Mouse (Mus musculus): Measurements from ENCODE around the gene Pts. TPM values are rescaled to one million over a fixed set of nuclear protein-coding genes. Genes with fewer than 3 reads are reported as not detected.

The Pts gene
- polyA plus RNA-seq, 1 experiment, result 255 TPM

GRCm38 (mm10) chr9:50490836-50491235, 37.7 kb downstream of the Pts start:
- Histone ChIP-seq H3K4me1 (ENCODE audit: control insufficient read depth, insufficient read depth, insufficient read length, low read length) (no peaks in the 10 kb centered on the region; the same call in 1 of the 2 replicates), H3K27ac (replicated peaks; ENCODE audit: low read depth, low read length) (no peak overlapping the region), H3K4me3 (ENCODE audit: insufficient read depth, low read depth, low read length) (no peak overlapping the region)

GRCm38 (mm10) chr9:50485521-50485920, 43.0 kb downstream of the Pts start:
- H3K4me1 ChIP-seq (ENCODE audit: control insufficient read depth, insufficient read depth, insufficient read length, low read length), result no peaks in the 10 kb centered on the region
- no peak overlapping the region for H3K4me3 ChIP-seq (ENCODE audit: insufficient read depth, low read depth, low read length)

GRCm38 (mm10) chr9:50482743-50483142, 45.8 kb downstream of the Pts start:
- no peaks in the 10 kb centered on the region; the same call in 1 of the 2 replicates for H3K4me1 ChIP-seq (ENCODE audit: control insufficient read depth, insufficient read depth, insufficient read length, low read length)
- H3K4me3 ChIP-seq (ENCODE audit: insufficient read depth, low read depth, low read length), result no peak overlapping the region
- no peak overlapping the region for H3K27ac ChIP-seq (replicated peaks; ENCODE audit: low read depth, low read length)

More at GRCm38 (mm10) chr9:50485521-50485920, 43.0 kb downstream of the Pts start:
- H3K27ac ChIP-seq (replicated peaks; ENCODE audit: low read depth, low read length), result no peak overlapping the region

GRCm38 (mm10) chr9:50479476-50479875, 49.0 kb downstream of the Pts start:
- no peak overlapping the region for H3K4me3 ChIP-seq (ENCODE audit: insufficient read depth, low read depth, low read length)
- H3K4me1 ChIP-seq (ENCODE audit: control insufficient read depth, insufficient read depth, insufficient read length, low read length), result no peaks in the 10 kb centered on the region; the same call in 1 of the 2 replicates
- H3K27ac ChIP-seq (replicated peaks; ENCODE audit: low read depth, low read length), result no peak overlapping the region

GRCm38 (mm10) chr9:50478826-50479225, 49.7 kb downstream of the Pts start:
- no peak overlapping the region for H3K27ac ChIP-seq (replicated peaks; ENCODE audit: low read depth, low read length)
- no peaks in the 10 kb centered on the region; the same call in 1 of the 2 replicates for H3K4me1 ChIP-seq (ENCODE audit: control insufficient read depth, insufficient read depth, insufficient read length, low read length)

GRCm38 (mm10) chr9:50477270-50477669, 51.3 kb downstream of the Pts start:
- H3K4me3 ChIP-seq (ENCODE audit: insufficient read depth, low read depth, low read length), result no peak overlapping the region
- H3K27ac ChIP-seq (replicated peaks; ENCODE audit: low read depth, low read length), result no peak overlapping the region
- no peaks in the 10 kb centered on the region; the same call in 1 of the 2 replicates for H3K4me1 ChIP-seq (ENCODE audit: control insufficient read depth, insufficient read depth, insufficient read length, low read length)

More at GRCm38 (mm10) chr9:50478826-50479225, 49.7 kb downstream of the Pts start:
- H3K4me3 ChIP-seq (ENCODE audit: insufficient read depth, low read depth, low read length), result no peak overlapping the region

- no peak overlapping the region for H3K4me3 ChIP-seq (ENCODE audit: insufficient read depth, low read depth, low read length)
- no peak overlapping the region for H3K27ac ChIP-seq (replicated peaks; ENCODE audit: low read depth, low read length)
- no peaks in the 10 kb centered on the region; the same call in 1 of the 2 replicates for H3K4me1 ChIP-seq (ENCODE audit: control insufficient read depth, insufficient read depth, insufficient read length, low read length)
Observed at GRCm38 (mm10) chr9:50476651-50477050, 51.9 kb downstream of the Pts start.

GRCm38 (mm10) chr9:50475745-50476144, 52.8 kb downstream of the Pts start:
- no peak overlapping the region for H3K4me3 ChIP-seq (ENCODE audit: insufficient read depth, low read depth, low read length)
- no peak overlapping the region for H3K27ac ChIP-seq (replicated peaks; ENCODE audit: low read depth, low read length)
- no peaks in the 10 kb centered on the region; the same call in 1 of the 2 replicates for H3K4me1 ChIP-seq (ENCODE audit: control insufficient read depth, insufficient read depth, insufficient read length, low read length)

- Histone ChIP-seq H3K4me3 (ENCODE audit: insufficient read depth, low read depth, low read length) (no peak overlapping the region), H3K27ac (replicated peaks; ENCODE audit: low read depth, low read length) (no peak overlapping the region), H3K4me1 (ENCODE audit: control insufficient read depth, insufficient read depth, insufficient read length, low read length) (peaks cover under 1% of the 10 kb centered on the region; the same call in 1 of the 2 replicates)
Observed at GRCm38 (mm10) chr9:50475318-50475717, 53.2 kb downstream of the Pts start.

Other genes with a start within 250 kb of the Pts start
- gene Rpl10-ps3, start 183.8 kb downstream of the Pts start, polyA plus RNA-seq (2012; ENCODE audit: insufficient read depth, insufficient read length, missing spikeins), result 650 and 899 TPM in 2 replicates
- gene Plet1, start 34.2 kb downstream of the Pts start, polyA plus RNA-seq (2012; ENCODE audit: insufficient read depth, insufficient read length, missing spikeins), result not detected in 2 replicates
- 2.2 and 3.0 TPM in 2 replicates for gene Il18, start 26.1 kb upstream of the Pts start, polyA plus RNA-seq (2012; ENCODE audit: insufficient read depth, insufficient read length, missing spikeins)
- 0.54 and 1.1 TPM in 2 replicates for gene Bco2, start 26.5 kb upstream of the Pts start, polyA plus RNA-seq (2012; ENCODE audit: insufficient read depth, insufficient read length, missing spikeins)
- gene Tex12, start 32.6 kb upstream of the Pts start, polyA plus RNA-seq (2012; ENCODE audit: insufficient read depth, insufficient read length, missing spikeins), result not detected in 2 replicates
- gene Sdhd, start 75.1 kb upstream of the Pts start, polyA plus RNA-seq (2012; ENCODE audit: insufficient read depth, insufficient read length, missing spikeins), result 1,365 and 1,497 TPM in 2 replicates
- gene Timm8b, start 75.2 kb upstream of the Pts start, polyA plus RNA-seq (2012; ENCODE audit: insufficient read depth, insufficient read length, missing spikeins), result 395 and 454 TPM in 2 replicates
- 1.0 and 2.8 TPM in 2 replicates for gene Pih1d2, start 88.6 kb upstream of the Pts start, polyA plus RNA-seq (2012; ENCODE audit: insufficient read depth, insufficient read length, missing spikeins)
- gene Nkapd1, start 88.7 kb upstream of the Pts start, polyA plus RNA-seq (2012; ENCODE audit: insufficient read depth, insufficient read length, missing spikeins), result 7.6 and 20.6 TPM in 2 replicates
- gene Dlat, start 131.1 kb upstream of the Pts start, polyA plus RNA-seq (2012; ENCODE audit: insufficient read depth, insufficient read length, missing spikeins), result 497 and 703 TPM in 2 replicates
- gene Dixdc1, start 210.8 kb upstream of the Pts start, polyA plus RNA-seq (2012; ENCODE audit: insufficient read depth, insufficient read length, missing spikeins), result 5.3 and 9.5 TPM in 2 replicates
- 2.7 and 5.0 TPM in 2 replicates for gene 2310030G06Rik, start 217.8 kb upstream of the Pts start, polyA plus RNA-seq (2012; ENCODE audit: insufficient read depth, insufficient read length, missing spikeins)
- 145 and 189 TPM in 2 replicates for gene Cryab, start 222.6 kb upstream of the Pts start, polyA plus RNA-seq (2012; ENCODE audit: insufficient read depth, insufficient read length, missing spikeins)
- gene Hspb2, start 223.6 kb upstream of the Pts start, polyA plus RNA-seq (2012; ENCODE audit: insufficient read depth, insufficient read length, missing spikeins), result 1.8 and 5.9 TPM in 2 replicates
- gene Fdxacb1, start 239.5 kb upstream of the Pts start, polyA plus RNA-seq (2012; ENCODE audit: insufficient read depth, insufficient read length, missing spikeins), result 5.1 and 9.2 TPM in 2 replicates
- 38.3 and 49.0 TPM in 2 replicates for gene Alg9, start 246.3 kb upstream of the Pts start, polyA plus RNA-seq (2012; ENCODE audit: insufficient read depth, insufficient read length, missing spikeins)
- gene 1110032A03Rik, start 246.8 kb upstream of the Pts start, polyA plus RNA-seq (2012; ENCODE audit: insufficient read depth, insufficient read length, missing spikeins), result 213 and 331 TPM in 2 replicates